Mouse (Mus musculus): ENCODE data around the gene Cdkl1. TPM values are rescaled to one million over a fixed set of nuclear protein-coding genes. Genes with fewer than 3 reads are reported as not detected.

The Cdkl1 gene
- total and polyA plus RNA-seq, 3 experiments = 2.0 to 11.2 (median 9.3) TPM

- H3K79me2 ChIP-seq (replicated peaks; ENCODE audit: control insufficient read depth, insufficient read depth, low read length) = no peaks in the 10 kb centered on the region
- no peaks in the 10 kb centered on the region for H3K36me3 ChIP-seq (ENCODE audit: control insufficient read depth, insufficient read depth, low read length)
- no peak overlapping the region for H3K9ac ChIP-seq (ENCODE audit: low read depth, low read length)
- DNase-seq = no peak
- no peak overlapping the region for H3K4me3 ChIP-seq
- intact Hi-C loops (cut with DNase I) = no loop called here
- no peak overlapping the region for H3K27ac ChIP-seq
- 98% methylated on average over 1 of the region's 1 CpGs for WGBS
- peaks cover 2% of the 10 kb centered on the region for H3K4me1 ChIP-seq (ENCODE audit: control insufficient read depth, insufficient read depth, low read length)
- no peaks in the 10 kb centered on the region for H3K27me3 ChIP-seq (ENCODE audit: control insufficient read depth, insufficient read depth, low read length)
- TF ChIP-seq EP300 (IDR thresholded peaks at IDR 0.05; ENCODE audit: insufficient read depth, low read depth, low read length) (no peak), POLR2A (IDR thresholded peaks at IDR 0.05; ENCODE audit: insufficient read depth, low read depth, low read length) (no peak), CTCF (IDR thresholded peaks at IDR 0.05) (no peak)
These were observed 60.8 kb downstream of the Cdkl1 start for GRCm38 (mm10) chr12:69730306-69730705.

- WGBS = 93% methylated on average over 1 of the region's 1 CpGs
- Histone ChIP-seq H3K4me3 (no peak overlapping the region), H3K36me3 (ENCODE audit: control insufficient read depth, insufficient read depth, low read length) (no peaks in the 10 kb centered on the region), H3K27ac (no peak overlapping the region), H3K79me2 (replicated peaks; ENCODE audit: control insufficient read depth, insufficient read depth, low read length) (no peaks in the 10 kb centered on the region), H3K27me3 (ENCODE audit: control insufficient read depth, insufficient read depth, low read length) (no peaks in the 10 kb centered on the region), H3K4me1 (ENCODE audit: control insufficient read depth, insufficient read depth, low read length) (peaks cover 3% of the 10 kb centered on the region), H3K9ac (ENCODE audit: low read depth, low read length) (no peak overlapping the region)
- intact Hi-C loops (cut with DNase I) = no loop called here
- no peak for DNase-seq
- TF ChIP-seq EP300 (IDR thresholded peaks at IDR 0.05; ENCODE audit: insufficient read depth, low read depth, low read length) = no peak
- no peak for TF ChIP-seq POLR2A (IDR thresholded peaks at IDR 0.05; ENCODE audit: insufficient read depth, low read depth, low read length)
- TF ChIP-seq CTCF (IDR thresholded peaks at IDR 0.05) = no peak
These were observed 61.8 kb downstream of the Cdkl1 start for GRCm38 (mm10) chr12:69729246-69729645.

DNA sequence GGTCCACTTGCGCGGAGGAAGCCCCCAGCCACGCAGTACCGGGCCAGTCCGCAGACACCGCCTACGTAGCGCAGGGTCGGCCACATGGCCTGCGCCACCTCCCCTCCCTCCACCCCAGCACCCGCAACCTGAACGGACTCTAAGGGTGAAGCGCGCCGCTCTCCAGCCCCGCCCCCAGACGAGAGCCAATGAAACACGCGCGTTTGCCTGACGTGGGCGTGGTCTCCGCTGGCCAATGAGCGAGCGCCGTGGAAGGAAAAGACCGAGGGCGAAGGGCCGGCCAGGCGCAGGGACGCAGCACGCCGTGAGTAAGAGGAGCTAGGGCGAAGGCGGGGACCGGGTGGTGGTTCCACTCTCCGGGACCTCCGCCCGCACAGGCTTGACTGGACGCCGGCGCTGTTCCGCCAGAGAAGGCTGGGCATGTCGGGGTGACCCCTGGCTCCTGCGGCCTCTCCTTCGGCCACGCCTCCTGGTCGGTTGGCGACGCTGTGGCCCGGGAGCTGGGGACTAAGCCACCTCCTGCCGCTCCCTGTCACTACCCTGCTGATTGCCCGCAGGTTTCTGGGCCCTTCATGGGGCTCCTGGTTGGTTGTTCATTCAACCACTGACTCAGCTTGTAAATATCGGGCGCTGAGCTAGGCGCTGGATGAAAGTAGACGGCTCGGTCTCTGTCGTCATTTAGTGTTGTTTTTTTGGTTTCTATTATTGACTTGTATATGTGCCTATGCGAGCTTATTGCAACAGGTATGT is 66.2 kb downstream of the Cdkl1 start, which contains the start of the genes L2hgdh and Atp5s:
Gene L2hgdh, minus strand, starts transcription at position 163 of the 750 bp plus-strand sequence.
Gene Atp5s, plus strand, starts transcription at position 240 of the 750 bp plus-strand sequence.
- Histone ChIP-seq H3K27me3 (ENCODE audit: control insufficient read depth, insufficient read depth, low read length) (no peaks in the 10 kb centered on the region), H3K36me3 (ENCODE audit: control insufficient read depth, insufficient read depth, low read length) (no peaks in the 10 kb centered on the region), H3K27ac (peak within 1 kb of the TSS; percentile 87), H3K79me2 (replicated peaks; ENCODE audit: control insufficient read depth, insufficient read depth, low read length) (no peaks in the 10 kb centered on the region), H3K9ac (ENCODE audit: low read depth, low read length) (peak within 1 kb of the TSS; percentile 83), H3K4me3 (peak within 1 kb of the TSS; percentile 68), H3K4me1 (ENCODE audit: control insufficient read depth, insufficient read depth, low read length) (peaks cover 2% of the 10 kb centered on the region)
- DNase-seq = peak; percentile 97 to 98
- under 1% methylated on average over 60 of the region's 60 CpGs for WGBS
- TF ChIP-seq POLR2A (IDR thresholded peaks at IDR 0.05; ENCODE audit: insufficient read depth, low read depth, low read length) = peak; percentile 93
- no peak for TF ChIP-seq EP300 (IDR thresholded peaks at IDR 0.05; ENCODE audit: insufficient read depth, low read depth, low read length)
- intact Hi-C loops (cut with DNase I) = no loop called here

DNA sequence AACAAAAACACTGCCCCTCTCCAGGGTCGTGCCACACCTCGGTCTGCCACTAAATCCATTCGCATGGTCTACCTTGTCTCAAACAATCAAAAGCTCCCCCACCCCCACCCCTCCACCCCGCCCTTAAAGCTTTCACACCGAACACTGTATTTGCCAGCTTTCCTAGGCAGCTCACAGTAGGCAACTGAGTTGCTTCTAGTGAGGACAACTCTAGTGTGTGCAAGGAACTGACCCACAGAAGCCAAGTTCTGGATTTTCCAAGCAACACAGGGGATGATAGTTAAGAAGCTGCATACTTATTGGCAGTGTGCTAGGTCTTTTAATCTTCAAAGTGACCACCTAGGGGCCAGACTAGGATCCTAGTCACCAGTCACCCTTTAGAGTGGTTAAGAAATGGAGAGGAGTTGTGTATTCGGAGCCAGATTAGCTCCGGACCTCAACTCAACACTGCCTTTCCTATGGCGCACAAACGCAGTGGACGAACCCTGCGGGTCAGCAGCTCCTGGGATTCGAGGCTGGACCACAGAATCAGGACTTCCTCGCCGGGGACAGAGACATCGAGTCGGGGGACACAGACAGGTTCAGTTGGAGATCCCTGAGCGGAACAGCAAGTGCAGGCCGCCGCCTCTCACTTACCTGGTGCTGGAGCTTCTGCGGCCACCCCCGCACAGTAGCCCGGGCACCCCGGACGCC is 66.9 kb downstream of the Cdkl1 start:
- Histone ChIP-seq H3K27ac (peak overlapping the region; percentile 87), H3K9ac (ENCODE audit: low read depth, low read length) (peak overlapping the region; percentile 66), H3K27me3 (ENCODE audit: control insufficient read depth, insufficient read depth, low read length) (no peaks in the 10 kb centered on the region), H3K36me3 (ENCODE audit: control insufficient read depth, insufficient read depth, low read length) (no peaks in the 10 kb centered on the region), H3K4me1 (ENCODE audit: control insufficient read depth, insufficient read depth, low read length) (peaks cover 2% of the 10 kb centered on the region), H3K79me2 (replicated peaks; ENCODE audit: control insufficient read depth, insufficient read depth, low read length) (no peaks in the 10 kb centered on the region), H3K4me3 (peak overlapping the region; percentile 68)
- no peak for DNase-seq
- intact Hi-C loops (cut with DNase I) = no loop called here
- WGBS = 6% methylated on average over 24 of the region's 24 CpGs
- TF ChIP-seq POLR2A (IDR thresholded peaks at IDR 0.05; ENCODE audit: insufficient read depth, low read depth, low read length) (no peak), EP300 (IDR thresholded peaks at IDR 0.05; ENCODE audit: insufficient read depth, low read depth, low read length) (no peak), CTCF (IDR thresholded peaks at IDR 0.05) (no peak)

GRCm38 (mm10) chr12:69723376-69723775 is 67.7 kb downstream of the Cdkl1 start:
- H3K9ac ChIP-seq (ENCODE audit: low read depth, low read length) = no peak overlapping the region
- peaks cover 2% of the 10 kb centered on the region for H3K4me1 ChIP-seq (ENCODE audit: control insufficient read depth, insufficient read depth, low read length)
- no peak overlapping the region for H3K27ac ChIP-seq
- no peak overlapping the region for H3K4me3 ChIP-seq
- intact Hi-C loops (cut with DNase I) = no loop called here
- TF ChIP-seq CTCF (IDR thresholded peaks at IDR 0.05) (no peak), EP300 (IDR thresholded peaks at IDR 0.05; ENCODE audit: insufficient read depth, low read depth, low read length) (no peak), POLR2A (IDR thresholded peaks at IDR 0.05; ENCODE audit: insufficient read depth, low read depth, low read length) (no peak)
- H3K79me2 ChIP-seq (replicated peaks; ENCODE audit: control insufficient read depth, insufficient read depth, low read length) = no peaks in the 10 kb centered on the region
- no peaks in the 10 kb centered on the region for H3K36me3 ChIP-seq (ENCODE audit: control insufficient read depth, insufficient read depth, low read length)
- H3K27me3 ChIP-seq (ENCODE audit: control insufficient read depth, insufficient read depth, low read length) = no peaks in the 10 kb centered on the region
- WGBS = 76% methylated on average over 2 of the region's 2 CpGs
- no peak for DNase-seq

- DNase-seq = no peak
- Histone ChIP-seq H3K9ac (ENCODE audit: low read depth, low read length) (no peak overlapping the region), H3K27ac (no peak overlapping the region), H3K27me3 (ENCODE audit: control insufficient read depth, insufficient read depth, low read length) (no peaks in the 10 kb centered on the region), H3K4me3 (no peak overlapping the region), H3K4me1 (ENCODE audit: control insufficient read depth, insufficient read depth, low read length) (peaks cover 2% of the 10 kb centered on the region), H3K36me3 (ENCODE audit: control insufficient read depth, insufficient read depth, low read length) (no peaks in the 10 kb centered on the region), H3K79me2 (replicated peaks; ENCODE audit: control insufficient read depth, insufficient read depth, low read length) (no peaks in the 10 kb centered on the region)
- intact Hi-C loops (cut with DNase I) = no loop called here
- no peak for TF ChIP-seq CTCF (IDR thresholded peaks at IDR 0.05)
- no peak for TF ChIP-seq EP300 (IDR thresholded peaks at IDR 0.05; ENCODE audit: insufficient read depth, low read depth, low read length)
- no peak for TF ChIP-seq POLR2A (IDR thresholded peaks at IDR 0.05; ENCODE audit: insufficient read depth, low read depth, low read length)
- WGBS = 88% methylated on average over 3 of the region's 3 CpGs
These were observed 68.2 kb downstream of the Cdkl1 start for GRCm38 (mm10) chr12:69722857-69723256.

All from heart, adult 2 months (tissue).